Comparison of ENCODE assay signal across 8 mouse cellular contexts in genomic region chr4:122954680-122955411, GRCm38 (mm10). TPM values are rescaled to one million over a fixed set of nuclear protein-coding genes. Genes with fewer than 3 reads are reported as not detected.
DNase-seq lines count a peak whose midpoint lies in the region; ATAC-seq and TF ChIP-seq lines count a peak whose summit lies in the region.

No protein-coding gene starts in this region.

- DNase-seq in left cerebral cortex, adult 2 months (ENCODE audit: extremely low spot score in 1 of 2, low spot score in 2 of 2), result no peak
- no peak for DNase-seq in left cerebral cortex, adult 9 months (ENCODE audit: low spot score in 2 of 2)
- no peak for DNase-seq in left cerebral cortex, adult 11 months (ENCODE audit: low spot score)
- no peak for DNase-seq in adrenal gland, postnatal 25 days
- no peak for DNase-seq in gastrocnemius, postnatal 10 days

- intact Hi-C loops in left cerebral cortex, adult 2 months (cut with DNase I), result no loop called here

- TF ChIP-seq CTCF in left cerebral cortex, adult 2 months (IDR thresholded peaks at IDR 0.05), result no peak

- H3K9me3 ChIP-seq in forebrain, embryonic 13.5 days (replicated peaks), result no peaks in the 10 kb centered on the region
- H3K9me3 ChIP-seq in liver, embryonic 15.5 days (replicated peaks), result no peaks in the 10 kb centered on the region
- no peaks in the 10 kb centered on the region for H3K9me3 ChIP-seq in stomach, embryonic 14.5 days (ENCODE audit: control insufficient read depth, low read depth, low read length)

- peak overlapping the region; percentile 56 for H3K9ac ChIP-seq in forebrain, embryonic 13.5 days
- peak overlapping the region; percentile 29; the same call in 1 of the 2 replicates for H3K9ac ChIP-seq in liver, embryonic 15.5 days
- no peak overlapping the region for H3K9ac ChIP-seq in stomach, embryonic 14.5 days (replicated peaks; ENCODE audit: low read depth, low read length)

- H3K36me3 ChIP-seq in forebrain, embryonic 13.5 days (ENCODE audit: poor library complexity, severe bottlenecking), result peaks cover 41% of the 10 kb centered on the region
- H3K36me3 ChIP-seq in liver, embryonic 15.5 days (replicated peaks), result no peaks in the 10 kb centered on the region
- no peaks in the 10 kb centered on the region for H3K36me3 ChIP-seq in stomach, embryonic 14.5 days (ENCODE audit: control insufficient read depth, insufficient read depth, low read length)

- peak; percentile 46 for ATAC-seq in forebrain, embryonic 13.5 days
- no peak; the same call in 1 of the 2 replicates for ATAC-seq in liver, embryonic 15.5 days (ENCODE audit: insufficient read depth)
- no peak; the same call in 1 of the 2 replicates for ATAC-seq in stomach, embryonic 14.5 days (ENCODE audit: insufficient number of reproducible peaks, insufficient read depth, low FRiP score, low read depth)

- peak overlapping the region; percentile 57 for H3K4me2 ChIP-seq in forebrain, embryonic 13.5 days
- peak overlapping the region; percentile 54 for H3K4me2 ChIP-seq in liver, embryonic 15.5 days
- H3K4me2 ChIP-seq in stomach, embryonic 14.5 days (replicated peaks; ENCODE audit: low read depth, low read length), result peak overlapping the region; percentile 33

- H3K27me3 ChIP-seq in forebrain, embryonic 13.5 days, result no peaks in the 10 kb centered on the region
- H3K27me3 ChIP-seq in liver, embryonic 15.5 days, result peaks cover 20% of the 10 kb centered on the region
- no peaks in the 10 kb centered on the region for H3K27me3 ChIP-seq in stomach, embryonic 14.5 days (ENCODE audit: control insufficient read depth, insufficient read depth, low read length)

- peaks cover 42% of the 10 kb centered on the region for H3K4me1 ChIP-seq in forebrain, embryonic 13.5 days
- peaks cover 16% of the 10 kb centered on the region for H3K4me1 ChIP-seq in liver, embryonic 15.5 days (replicated peaks)
- peaks cover 13% of the 10 kb centered on the region for H3K4me1 ChIP-seq in stomach, embryonic 14.5 days (ENCODE audit: control insufficient read depth, insufficient read depth, low read length)

- H3K4me3 ChIP-seq in left cerebral cortex, adult 2 months, result peak overlapping the region; percentile 9
- H3K4me3 ChIP-seq in forebrain, embryonic 13.5 days, result peak overlapping the region; percentile 23
- H3K4me3 ChIP-seq in liver, embryonic 15.5 days (replicated peaks), result no peak overlapping the region; the same call in 1 of the 2 replicates
- H3K4me3 ChIP-seq in stomach, embryonic 14.5 days (ENCODE audit: low read depth, low read length), result no peak overlapping the region

- peak overlapping the region; percentile 83 for H3K27ac ChIP-seq in left cerebral cortex, adult 2 months
- peak overlapping the region; percentile 92 for H3K27ac ChIP-seq in forebrain, embryonic 13.5 days
- no peak overlapping the region for H3K27ac ChIP-seq in liver, embryonic 15.5 days (replicated peaks)
- peak overlapping the region; percentile 35; the same call in 1 of the 2 replicates for H3K27ac ChIP-seq in stomach, embryonic 14.5 days (ENCODE audit: low read length)

- WGBS in forebrain, embryonic 13.5 days, result 59% methylated on average over 5 of the region's 5 CpGs
- WGBS in liver, embryonic 15.5 days (ENCODE audit: insufficient replicate concordance), result 42% methylated on average over 5 of the region's 5 CpGs
- WGBS in stomach, embryonic 14.5 days, result 55% methylated on average over 5 of the region's 5 CpGs

RNA-seq across cellular contexts. Expression of gene Mfsd2a, which starts 6.1 kb away (rescaled TPM):
- 10 to 100 TPM; 35.0 to 39.8 TPM for total RNA-seq in left cerebral cortex, adult 2 months (2021)
- 26.7 and 28.2 TPM in 2 replicates for polyA plus RNA-seq in forebrain, embryonic 13.5 days (2015; fragmentation: Nextera tagmentation; extraction: Ambion mirVana)
- polyA plus RNA-seq in liver, embryonic 15.5 days (2015; fragmentation: Nextera tagmentation; extraction: Ambion mirVana), result 0.05 and 0.06 TPM in 2 replicates
- polyA plus RNA-seq in stomach, embryonic 14.5 days (2014; fragmentation: Nextera tagmentation; extraction: Ambion mirVana), result 1.8 and 2.5 TPM in 2 replicates
- total RNA-seq in adrenal gland, postnatal 25 days (2021), result 1.7 TPM in 1 of 2 replicates, not detected in the other
- 1 to 10 TPM in 1 of 2 experiments, under 1 TPM in 1; 0.36 to 1.2 TPM for total RNA-seq in gastrocnemius, postnatal 10 days (2021)

RNA-seq across cellular contexts. Expression of gene Mycl, which starts 40.6 kb away (rescaled TPM):
- 10 to 100 TPM; 11.3 to 12.0 TPM for total RNA-seq in left cerebral cortex, adult 2 months (2021)
- 59.3 and 63.3 TPM in 2 replicates for polyA plus RNA-seq in forebrain, embryonic 13.5 days (2015; fragmentation: Nextera tagmentation; extraction: Ambion mirVana)
- polyA plus RNA-seq in liver, embryonic 15.5 days (2015; fragmentation: Nextera tagmentation; extraction: Ambion mirVana), result 0.89 and 1.2 TPM in 2 replicates
- 26.9 and 30.4 TPM in 2 replicates for polyA plus RNA-seq in stomach, embryonic 14.5 days (2014; fragmentation: Nextera tagmentation; extraction: Ambion mirVana)
- 1.1 and 1.2 TPM in 2 replicates for total RNA-seq in adrenal gland, postnatal 25 days (2021)
- total RNA-seq in gastrocnemius, postnatal 10 days (2021), result 1 to 10 TPM; 4.4 to 5.8 TPM

Comparison
In these comparisons a context has a peak if more than half of its experiments do, and no peak if none do; other contexts are left out.
1. H3K4me3 ChIP-seq: peak in left cerebral cortex, adult 2 months (single experiment) and forebrain, embryonic 13.5 days (single experiment); none in liver, embryonic 15.5 days (single experiment) and stomach, embryonic 14.5 days (single experiment).
2. RNA of gene Mfsd2a, which starts 6.1 kb away (total RNA-seq): 35.0 to 39.8 TPM in left cerebral cortex, adult 2 months; 0.36 to 1.2 TPM in gastrocnemius, postnatal 10 days and 1.7 TPM in adrenal gland, postnatal 25 days; every median in the first group is over 10 times any median in the second.
3. Peak in every context shown above with its lines, with median percentiles within 50 percentile points of each other: H3K4me2 ChIP-seq.